Mouse (Mus musculus): ENCODE measurements around the gene Aff1.

DNA sequence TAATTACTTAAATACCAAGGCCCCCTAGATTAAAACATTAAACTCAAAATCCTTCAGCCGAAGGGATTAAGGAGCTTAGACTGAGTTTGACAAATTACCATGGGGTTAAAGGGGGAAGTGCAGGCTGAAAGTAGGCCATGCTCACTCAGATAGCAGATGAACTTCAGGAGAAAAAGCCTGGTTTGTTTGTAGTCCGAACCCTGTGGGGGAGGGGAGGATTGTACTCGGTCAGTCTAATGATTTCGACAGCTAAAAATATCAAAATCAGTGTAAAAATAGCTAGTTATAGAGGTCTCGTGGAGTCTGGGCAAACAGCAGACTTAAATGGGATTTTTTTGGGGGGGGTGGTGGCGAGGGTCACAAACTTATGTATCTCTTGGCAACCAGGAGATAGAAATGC is 96.3 kb downstream of the Aff1 start:
- TF ChIP-seq EP300 (optimal IDR thresholded peaks at IDR 0.05) (no peak), CTCF (IDR thresholded peaks at IDR 0.05; ENCODE audit: low read depth) (no peak)

All from stomach, postnatal 0 days (tissue).